Mouse (Mus musculus) liver, adult 2 months (tissue): ENCODE data around the gene Peli2. TPM values are rescaled to one million over a fixed set of nuclear protein-coding genes. Genes with fewer than 3 reads are reported as not detected.

ENCODE experiments used
- DNase-seq: peaks from one replicate; pipeline ENCODE4 v3.0.0-alpha.2; 2011; ENCODE audit warnings: low read depth, low spot score; ENCODE audit errors: extremely low read depth
- H3K27ac ChIP-seq: fragments of 200-500 bp; replicated peaks from 2 replicates; pipeline ENCODE4 v1.5.1; 2012; ENCODE audit warnings: low read depth, mild to moderate bottlenecking, control low read depth, inconsistent platforms, low read length; ENCODE audit not compliant: insufficient read depth
- H3K27me3 ChIP-seq: fragments of 200-500 bp; 2 replicates; pipeline ENCODE4 v1.6.1; 2012; ENCODE audit warnings: mild to moderate bottlenecking, moderate library complexity, low read length, inconsistent platforms; ENCODE audit not compliant: control insufficient read depth, insufficient read depth
- H3K36me3 ChIP-seq: fragments of 200-500 bp; 2 replicates; pipeline ENCODE4 v1.6.1; 2012; ENCODE audit warnings: low read length, inconsistent platforms; ENCODE audit not compliant: control insufficient read depth, insufficient read depth
- H3K4me1 ChIP-seq: fragments of 200-500 bp; 2 replicates; pipeline ENCODE4 v1.6.1; 2011; ENCODE audit warnings: low read length; ENCODE audit not compliant: control insufficient read depth, insufficient read depth
- H3K4me3 ChIP-seq: fragments of 200-500 bp; 2 replicates; pipeline ENCODE4 v1.5.1; 2011; ENCODE audit warnings: low read depth, mild to moderate bottlenecking, control low read depth, low read length, moderate library complexity; ENCODE audit not compliant: insufficient read depth
- H3K79me2 ChIP-seq: fragments of 200-500 bp; 2 replicates; pipeline ENCODE4 v1.6.1; 2012; ENCODE audit warnings: inconsistent platforms, mild to moderate bottlenecking, low read length, moderate library complexity; ENCODE audit not compliant: control insufficient read depth, insufficient read depth
- H3K9ac ChIP-seq: fragments of 200-500 bp; 2 replicates; pipeline ENCODE4 v1.6.1; 2012; ENCODE audit warnings: low read depth, mild to moderate bottlenecking, control low read depth, inconsistent platforms, low read length
- CTCF ChIP-seq: fragments of 200-500 bp; IDR thresholded peaks from 2 replicates; pipeline ENCODE4 v1.5.1; 2011; ENCODE audit warnings: low read depth, low read length, control low read depth
- POLR2A ChIP-seq: fragments of 200-500 bp; IDR thresholded peaks from 2 replicates; pipeline ENCODE4 v1.6.1; 2011; ENCODE audit warnings: low read length, control low read depth; ENCODE audit not compliant: insufficient read depth; ENCODE audit errors: extremely low read depth
- WGBS: fragments of 180-500 bp; shearing (Covaris S2); methylation state at CpG from one replicate; pipeline ENCODE4 v1.1.7; 2018; 5-methylcytosine and 5-hydroxymethylcytosine counted together
- polyA plus RNA-seq: library from polyadenylated mRNA; depleted of rRNA; stranded (reverse); fragments of >200 nt; gene quantifications from 2 replicates; pipeline ENCODE4 v1.2.3, GENCODE M21; 2012
- total RNA-seq: library from RNA; depleted of rRNA; stranded (reverse); fragments of >200 nt; gene quantifications from 2 replicates; pipeline ENCODE4 v1.2.3, GENCODE M21; 2014

The Peli2 gene
- total and polyA plus RNA-seq, 2 experiments, result 12.7 to 14.7 TPM

GRCm38 (mm10) chr14:48127609-48128185 lies 7.1 kb downstream of the Peli2 start:
- no peak overlapping the region for H3K9ac ChIP-seq
- DNase-seq, result no peak
- 94% methylated on average over 8 of the region's 8 CpGs for WGBS
- no peak for TF ChIP-seq POLR2A
- H3K27ac ChIP-seq, result no peak overlapping the region
- no peaks in the 10 kb centered on the region for H3K36me3 ChIP-seq
- no peaks in the 10 kb centered on the region for H3K27me3 ChIP-seq
- peaks cover 16% of the 10 kb centered on the region for H3K4me1 ChIP-seq
- peaks cover 26% of the 10 kb centered on the region; the same call in 1 of the 2 replicates for H3K79me2 ChIP-seq
- no peak overlapping the region for H3K4me3 ChIP-seq

- 95% methylated on average over 5 of the region's 5 CpGs for WGBS
- TF ChIP-seq CTCF (no peak), POLR2A (no peak)
- Histone ChIP-seq H3K27ac (no peak overlapping the region), H3K4me1 (peaks cover 18% of the 10 kb centered on the region), H3K27me3 (no peaks in the 10 kb centered on the region), H3K36me3 (no peaks in the 10 kb centered on the region), H3K79me2 (peaks cover 29% of the 10 kb centered on the region; the same call in 1 of the 2 replicates), H3K9ac (no peak overlapping the region), H3K4me3 (no peak overlapping the region)
- no peak for DNase-seq
Observed at GRCm38 (mm10) chr14:48128701-48129100, 8.1 kb downstream of the Peli2 start.

GRCm38 (mm10) chr14:48130021-48130420 lies 9.4 kb downstream of the Peli2 start:
- no peaks in the 10 kb centered on the region for H3K36me3 ChIP-seq
- no peak for DNase-seq
- H3K79me2 ChIP-seq, result peaks cover 31% of the 10 kb centered on the region; the same call in 1 of the 2 replicates
- WGBS, result 84% methylated on average over 6 of the region's 6 CpGs
- peaks cover 23% of the 10 kb centered on the region for H3K4me1 ChIP-seq
- TF ChIP-seq CTCF, result no peak
- no peak for TF ChIP-seq POLR2A
- no peaks in the 10 kb centered on the region for H3K27me3 ChIP-seq
- no peak overlapping the region for H3K9ac ChIP-seq
- no peak overlapping the region for H3K27ac ChIP-seq
- H3K4me3 ChIP-seq, result no peak overlapping the region

GRCm38 (mm10) chr14:48130761-48131575 lies 10.3 kb downstream of the Peli2 start:
- no peaks in the 10 kb centered on the region for H3K36me3 ChIP-seq
- no peaks in the 10 kb centered on the region for H3K27me3 ChIP-seq
- DNase-seq, result peak; percentile 77
- peaks cover 23% of the 10 kb centered on the region for H3K4me1 ChIP-seq
- peaks cover 33% of the 10 kb centered on the region; the same call in 1 of the 2 replicates for H3K79me2 ChIP-seq
- H3K27ac ChIP-seq, result peak overlapping the region; percentile 60
- TF ChIP-seq POLR2A, result no peak
- TF ChIP-seq CTCF, result no peak
- H3K9ac ChIP-seq, result no peak overlapping the region
- 19% methylated on average over 20 of the region's 20 CpGs for WGBS
- no peak overlapping the region for H3K4me3 ChIP-seq

- no peaks in the 10 kb centered on the region for H3K36me3 ChIP-seq
- DNase-seq, result no peak
- H3K27ac ChIP-seq, result peak overlapping the region; percentile 60
- TF ChIP-seq POLR2A, result no peak
- H3K9ac ChIP-seq, result no peak overlapping the region
- no peak overlapping the region for H3K4me3 ChIP-seq
- WGBS, result 71% methylated on average over 4 of the region's 4 CpGs
- peaks cover 33% of the 10 kb centered on the region; the same call in 1 of the 2 replicates for H3K79me2 ChIP-seq
- peaks cover 23% of the 10 kb centered on the region for H3K4me1 ChIP-seq
- H3K27me3 ChIP-seq, result no peaks in the 10 kb centered on the region
Observed at GRCm38 (mm10) chr14:48131576-48131922, 10.9 kb downstream of the Peli2 start.

- Histone ChIP-seq H3K27ac (peak overlapping the region; percentile 60; the same call in 1 of the 2 replicates), H3K4me1 (peaks cover 23% of the 10 kb centered on the region), H3K9ac (no peak overlapping the region), H3K27me3 (no peaks in the 10 kb centered on the region), H3K79me2 (peaks cover 27% of the 10 kb centered on the region; the same call in 1 of the 2 replicates), H3K4me3 (no peak overlapping the region), H3K36me3 (no peaks in the 10 kb centered on the region)
- no peak for TF ChIP-seq CTCF
- no peak for TF ChIP-seq POLR2A
- DNase-seq, result no peak
- 95% methylated on average over 3 of the region's 3 CpGs for WGBS
Observed at GRCm38 (mm10) chr14:48132241-48132640, 11.6 kb downstream of the Peli2 start.
